Comparison of ENCODE assay signal across 10 mouse cellular contexts in the genomic region with DNA sequence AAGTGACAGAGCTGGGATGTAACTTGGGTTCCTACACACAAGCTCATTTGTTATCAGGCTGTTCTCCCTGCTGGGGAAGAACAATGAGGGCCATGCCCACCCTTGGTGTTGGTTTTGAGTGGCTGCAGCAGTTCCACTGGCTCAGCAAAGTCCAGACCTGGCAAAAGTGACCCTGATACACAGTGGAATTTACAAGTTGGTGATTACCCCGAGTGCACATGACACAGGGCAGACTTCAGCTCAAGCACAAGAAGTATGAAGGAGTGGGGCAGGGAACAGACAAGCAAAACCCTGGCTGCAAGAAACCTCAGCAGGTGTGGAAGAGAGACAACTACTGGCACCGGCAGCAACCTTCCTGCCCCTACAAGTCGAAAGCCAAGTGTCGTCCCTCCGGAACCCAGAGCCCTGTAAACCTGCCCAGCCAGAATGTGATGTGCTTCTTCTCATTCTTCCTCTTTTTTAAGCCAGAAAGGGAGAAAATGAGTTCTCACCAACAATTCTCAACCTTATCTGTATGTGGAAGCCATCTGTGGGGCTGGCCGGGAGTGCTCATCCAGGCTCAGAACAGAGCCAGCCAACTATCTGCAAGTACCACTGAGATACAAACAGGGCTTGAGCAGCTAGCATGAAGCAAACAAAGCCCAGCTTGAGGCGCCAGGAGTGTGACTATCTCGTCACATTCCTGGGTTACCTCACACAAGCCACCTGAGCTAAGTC. TPM values are rescaled to one million over a fixed set of nuclear protein-coding genes. Genes with fewer than 3 reads are reported as not detected.
DNase-seq lines count a peak whose midpoint lies in the region; ATAC-seq and TF ChIP-seq lines count a peak whose summit lies in the region.
"Had no signal": no experiment of that assay in that cellular context is flagged by ENCODE, and none has a peak within 500 bp of the region (broad histone marks: within the 10 kb centered on the region; RNA-seq: fewer than 3 reads in every experiment).

No protein-coding gene starts in this region.

- H3K4me2 ChIP-seq in forebrain, embryonic 12.5 days = no peak overlapping the region
- H3K4me2 ChIP-seq in forebrain, postnatal 0 days (ENCODE audit: low read depth) = no peak overlapping the region
- H3K4me2 ChIP-seq in limb, embryonic 15.5 days = no peak overlapping the region
- no peak overlapping the region for H3K4me2 ChIP-seq in stomach, postnatal 0 days (replicated peaks; ENCODE audit: low read depth)

- no peak overlapping the region for H3K4me3 ChIP-seq in forebrain, embryonic 12.5 days (replicated peaks)
- no peak overlapping the region for H3K4me3 ChIP-seq in forebrain, postnatal 0 days (ENCODE audit: low read depth, low read length)
- H3K4me3 ChIP-seq in limb, embryonic 15.5 days = no peak overlapping the region
- H3K4me3 ChIP-seq in stomach, postnatal 0 days (ENCODE audit: low read depth, low read length) = no peak overlapping the region

- WGBS in forebrain, embryonic 12.5 days = 69% methylated on average over 8 of the region's 8 CpGs
- WGBS in forebrain, postnatal 0 days = 59% methylated on average over 8 of the region's 8 CpGs
- 66% methylated on average over 8 of the region's 8 CpGs for WGBS in limb, embryonic 15.5 days
- WGBS in stomach, postnatal 0 days = 55% methylated on average over 8 of the region's 8 CpGs

- no peaks in the 10 kb centered on the region for H3K9me3 ChIP-seq in forebrain, embryonic 12.5 days
- H3K9me3 ChIP-seq in forebrain, postnatal 0 days (ENCODE audit: low read length) = no peaks in the 10 kb centered on the region
- no peaks in the 10 kb centered on the region for H3K9me3 ChIP-seq in limb, embryonic 15.5 days
- no peaks in the 10 kb centered on the region for H3K9me3 ChIP-seq in stomach, postnatal 0 days (ENCODE audit: control insufficient read depth, low read length)

- ATAC-seq in forebrain, embryonic 12.5 days (ENCODE audit: low FRiP score) = no peak
- ATAC-seq in forebrain, postnatal 0 days = no peak
- ATAC-seq in limb, embryonic 15.5 days (ENCODE audit: insufficient number of reproducible peaks, low FRiP score, low TSS enrichment, low read depth) = no peak
- ATAC-seq in stomach, postnatal 0 days (ENCODE audit: low FRiP score, low TSS enrichment) = no peak

- H3K27ac ChIP-seq in forebrain, embryonic 12.5 days = peak overlapping the region; percentile 26; the same call in 1 of the 2 replicates
- H3K27ac ChIP-seq in forebrain, postnatal 0 days (ENCODE audit: low read depth, low read length) = no peak overlapping the region
- peak overlapping the region; percentile 75 for H3K27ac ChIP-seq in limb, embryonic 15.5 days
- 0 out of 2 replicates have a peak overlapping the region, but pooled peaks have one; percentile 40 for H3K27ac ChIP-seq in stomach, postnatal 0 days (replicated peaks)

- peaks cover 26% of the 10 kb centered on the region for H3K36me3 ChIP-seq in forebrain, embryonic 12.5 days (replicated peaks)
- H3K36me3 ChIP-seq in forebrain, postnatal 0 days (ENCODE audit: insufficient read depth) = peaks cover 21% of the 10 kb centered on the region
- H3K36me3 ChIP-seq in limb, embryonic 15.5 days = peaks cover 32% of the 10 kb centered on the region
- no peaks in the 10 kb centered on the region for H3K36me3 ChIP-seq in stomach, postnatal 0 days (ENCODE audit: control insufficient read depth, insufficient read depth, low read length)

- no peaks in the 10 kb centered on the region for H3K27me3 ChIP-seq in forebrain, embryonic 12.5 days
- H3K27me3 ChIP-seq in forebrain, postnatal 0 days (ENCODE audit: insufficient read depth, low read length) = no peaks in the 10 kb centered on the region
- H3K27me3 ChIP-seq in limb, embryonic 15.5 days = no peaks in the 10 kb centered on the region
- no peaks in the 10 kb centered on the region for H3K27me3 ChIP-seq in stomach, postnatal 0 days (ENCODE audit: control insufficient read depth, insufficient read depth, low read length)

- no peak for DNase-seq in forebrain, postnatal 0 days
- DNase-seq in thymus, postnatal 4 days = peak; percentile 47
- DNase-seq in thymus, postnatal 14 days = no peak
- DNase-seq in stomach, postnatal 0 days (ENCODE audit: low spot score) = no peak
- DNase-seq in frontal cortex, adult 2 months (ENCODE audit: extremely low spot score in 1 of 2, low spot score in 1 of 2) = no peak
- DNase-seq in left cerebral cortex, adult 9 months (ENCODE audit: low spot score in 2 of 2) = no peak
- DNase-seq: B cell, adult 2 months; layer of hippocampus, postnatal 36 days had no signal

- TF ChIP-seq CTCF in forebrain, postnatal 0 days (IDR thresholded peaks at IDR 0.05; ENCODE audit: low read depth) = no peak
- no peak for TF ChIP-seq CTCF in stomach, postnatal 0 days (IDR thresholded peaks at IDR 0.05; ENCODE audit: low read depth)

- H3K4me1 ChIP-seq in forebrain, embryonic 12.5 days = peaks cover 22% of the 10 kb centered on the region
- H3K4me1 ChIP-seq in forebrain, postnatal 0 days (ENCODE audit: insufficient read depth) = 0 out of 2 replicates have a peak, but pooled peaks cover 3% of the 10 kb centered on the region
- peaks cover 39% of the 10 kb centered on the region for H3K4me1 ChIP-seq in limb, embryonic 15.5 days
- peaks cover 18% of the 10 kb centered on the region; the same call in 1 of the 2 replicates for H3K4me1 ChIP-seq in stomach, postnatal 0 days (replicated peaks; ENCODE audit: control insufficient read depth, insufficient read depth)

- H3K9ac ChIP-seq in forebrain, embryonic 12.5 days = no peak overlapping the region
- H3K9ac ChIP-seq in forebrain, postnatal 0 days = no peak overlapping the region
- H3K9ac ChIP-seq in limb, embryonic 15.5 days = no peak overlapping the region
- H3K9ac ChIP-seq in stomach, postnatal 0 days (ENCODE audit: low read length) = no peak overlapping the region

- TF ChIP-seq EP300 in stomach, postnatal 0 days (optimal IDR thresholded peaks at IDR 0.05) = no peak

RNA-seq across cellular contexts. Expression of gene Hspb9, which starts 8.3 kb away (rescaled TPM):
- 0.52 TPM in 1 of 2 replicates, not detected in the other for polyA plus RNA-seq in forebrain, embryonic 12.5 days (2016; fragmentation: Nextera tagmentation; extraction: Ambion mirVana)
- not detected in 2 replicates for total RNA-seq in forebrain, postnatal 0 days (2014; rRNA removed)
- 0.21 and 0.22 TPM in 2 replicates for polyA plus RNA-seq in forebrain, postnatal 0 days (2015; fragmentation: Nextera tagmentation; extraction: Ambion mirVana)
- polyA plus RNA-seq in limb, embryonic 15.5 days (2015; fragmentation: Nextera tagmentation; extraction: Ambion mirVana) = 0.32 and 0.57 TPM in 2 replicates
- polyA plus RNA-seq in stomach, postnatal 0 days (2015; fragmentation: Nextera tagmentation; extraction: Ambion mirVana) = 0.13 and 0.22 TPM in 2 replicates
- polyA plus RNA-seq in frontal cortex, adult 2 months (2012; rRNA removed) = not detected in 2 replicates
- total RNA-seq: layer of hippocampus, postnatal 36 days had no signal

RNA-seq across cellular contexts. Expression of gene Kat2a, which starts 9.7 kb away (rescaled TPM):
- polyA plus RNA-seq in forebrain, embryonic 12.5 days (2016; fragmentation: Nextera tagmentation; extraction: Ambion mirVana) = 65.2 and 65.7 TPM in 2 replicates
- total RNA-seq in forebrain, postnatal 0 days (2014; rRNA removed) = 41.9 and 42.8 TPM in 2 replicates
- polyA plus RNA-seq in forebrain, postnatal 0 days (2015; fragmentation: Nextera tagmentation; extraction: Ambion mirVana) = 59.9 and 67.0 TPM in 2 replicates
- 48.2 and 50.4 TPM in 2 replicates for polyA plus RNA-seq in limb, embryonic 15.5 days (2015; fragmentation: Nextera tagmentation; extraction: Ambion mirVana)
- 24.6 and 27.2 TPM in 2 replicates for polyA plus RNA-seq in stomach, postnatal 0 days (2015; fragmentation: Nextera tagmentation; extraction: Ambion mirVana)
- 60.7 and 61.7 TPM in 2 replicates for polyA plus RNA-seq in frontal cortex, adult 2 months (2012; rRNA removed)

RNA-seq across cellular contexts. Expression of gene Rab5c, which starts 16.1 kb away (rescaled TPM):
- polyA plus RNA-seq in forebrain, embryonic 12.5 days (2016; fragmentation: Nextera tagmentation; extraction: Ambion mirVana) = 18.2 and 25.2 TPM in 2 replicates
- 208 and 211 TPM in 2 replicates for total RNA-seq in forebrain, postnatal 0 days (2014; rRNA removed)
- polyA plus RNA-seq in forebrain, postnatal 0 days (2015; fragmentation: Nextera tagmentation; extraction: Ambion mirVana) = 34.9 and 37.8 TPM in 2 replicates
- 19.7 and 30.8 TPM in 2 replicates for polyA plus RNA-seq in limb, embryonic 15.5 days (2015; fragmentation: Nextera tagmentation; extraction: Ambion mirVana)
- polyA plus RNA-seq in stomach, postnatal 0 days (2015; fragmentation: Nextera tagmentation; extraction: Ambion mirVana) = 18.4 and 22.0 TPM in 2 replicates
- polyA plus RNA-seq in frontal cortex, adult 2 months (2012; rRNA removed) = 205 and 221 TPM in 2 replicates

RNA-seq across cellular contexts. Expression of gene Dhx58, which starts 17.9 kb away (rescaled TPM):
- 2.1 and 2.6 TPM in 2 replicates for polyA plus RNA-seq in forebrain, embryonic 12.5 days (2016; fragmentation: Nextera tagmentation; extraction: Ambion mirVana)
- total RNA-seq in forebrain, postnatal 0 days (2014; rRNA removed) = 0.69 and 2.3 TPM in 2 replicates
- 1.0 and 1.5 TPM in 2 replicates for polyA plus RNA-seq in forebrain, postnatal 0 days (2015; fragmentation: Nextera tagmentation; extraction: Ambion mirVana)
- 2.9 and 3.6 TPM in 2 replicates for polyA plus RNA-seq in limb, embryonic 15.5 days (2015; fragmentation: Nextera tagmentation; extraction: Ambion mirVana)
- polyA plus RNA-seq in stomach, postnatal 0 days (2015; fragmentation: Nextera tagmentation; extraction: Ambion mirVana) = 2.6 and 2.9 TPM in 2 replicates
- polyA plus RNA-seq in frontal cortex, adult 2 months (2012; rRNA removed) = 2.7 and 2.8 TPM in 2 replicates

RNA-seq across cellular contexts. Expression of gene Zfp385c, which starts 29.7 kb away (rescaled TPM):
- 0.12 and 0.61 TPM in 2 replicates for polyA plus RNA-seq in forebrain, embryonic 12.5 days (2016; fragmentation: Nextera tagmentation; extraction: Ambion mirVana)
- total RNA-seq in forebrain, postnatal 0 days (2014; rRNA removed) = 1.7 and 2.0 TPM in 2 replicates
- polyA plus RNA-seq in forebrain, postnatal 0 days (2015; fragmentation: Nextera tagmentation; extraction: Ambion mirVana) = 0.40 and 1.0 TPM in 2 replicates
- 1.4 and 1.8 TPM in 2 replicates for polyA plus RNA-seq in limb, embryonic 15.5 days (2015; fragmentation: Nextera tagmentation; extraction: Ambion mirVana)
- polyA plus RNA-seq in stomach, postnatal 0 days (2015; fragmentation: Nextera tagmentation; extraction: Ambion mirVana) = 0.18 and 0.34 TPM in 2 replicates
- 2.5 TPM in 2 replicates for polyA plus RNA-seq in frontal cortex, adult 2 months (2012; rRNA removed)
